Mouse (Mus musculus) embryonic fibroblast, embryonic 13.5 days (primary cell): ENCODE measurements around the gene Hmcn1. TPM values are rescaled to one million over a fixed set of nuclear protein-coding genes. Genes with fewer than 3 reads are reported as not detected.

ENCODE experiments used
- H3K27ac ChIP-seq: 2 replicates; pipeline ENCODE4 v1.5.1; 2012; ENCODE audit warnings: low read length, control low read depth, inconsistent platforms; ENCODE audit not compliant: insufficient read depth
- H3K4me1 ChIP-seq: 2 replicates; pipeline ENCODE4 v1.6.1; 2011; ENCODE audit warnings: low read length; ENCODE audit not compliant: control insufficient read depth, insufficient read depth
- H3K4me3 ChIP-seq: 2 replicates; pipeline ENCODE4 v1.5.1; 2011; ENCODE audit warnings: mild to moderate bottlenecking, control low read depth, low read length; ENCODE audit not compliant: insufficient read depth
- CTCF ChIP-seq: IDR thresholded peaks from 2 replicates; pipeline ENCODE4 v1.5.1; 2011; ENCODE audit warnings: mild to moderate bottlenecking, control low read depth, low read length, moderate library complexity, borderline replicate concordance; ENCODE audit not compliant: insufficient read depth
- POLR2A ChIP-seq: IDR thresholded peaks from 2 replicates; pipeline ENCODE4 v1.6.1; 2011; ENCODE audit warnings: low read depth, mild to moderate bottlenecking, control low read depth, low read length, moderate library complexity
- polyA plus RNA-seq: library from polyadenylated mRNA; stranded (reverse); fragments of >200 nt; gene quantifications from 2 replicates; pipeline ENCODE4 v1.2.4, GENCODE M21; 2011; ENCODE audit warnings: low read depth; ENCODE audit not compliant: missing spikeins, insufficient read length

The Hmcn1 gene
- polyA plus RNA-seq: 5.7 and 24.8 TPM in 2 replicates

DNA sequence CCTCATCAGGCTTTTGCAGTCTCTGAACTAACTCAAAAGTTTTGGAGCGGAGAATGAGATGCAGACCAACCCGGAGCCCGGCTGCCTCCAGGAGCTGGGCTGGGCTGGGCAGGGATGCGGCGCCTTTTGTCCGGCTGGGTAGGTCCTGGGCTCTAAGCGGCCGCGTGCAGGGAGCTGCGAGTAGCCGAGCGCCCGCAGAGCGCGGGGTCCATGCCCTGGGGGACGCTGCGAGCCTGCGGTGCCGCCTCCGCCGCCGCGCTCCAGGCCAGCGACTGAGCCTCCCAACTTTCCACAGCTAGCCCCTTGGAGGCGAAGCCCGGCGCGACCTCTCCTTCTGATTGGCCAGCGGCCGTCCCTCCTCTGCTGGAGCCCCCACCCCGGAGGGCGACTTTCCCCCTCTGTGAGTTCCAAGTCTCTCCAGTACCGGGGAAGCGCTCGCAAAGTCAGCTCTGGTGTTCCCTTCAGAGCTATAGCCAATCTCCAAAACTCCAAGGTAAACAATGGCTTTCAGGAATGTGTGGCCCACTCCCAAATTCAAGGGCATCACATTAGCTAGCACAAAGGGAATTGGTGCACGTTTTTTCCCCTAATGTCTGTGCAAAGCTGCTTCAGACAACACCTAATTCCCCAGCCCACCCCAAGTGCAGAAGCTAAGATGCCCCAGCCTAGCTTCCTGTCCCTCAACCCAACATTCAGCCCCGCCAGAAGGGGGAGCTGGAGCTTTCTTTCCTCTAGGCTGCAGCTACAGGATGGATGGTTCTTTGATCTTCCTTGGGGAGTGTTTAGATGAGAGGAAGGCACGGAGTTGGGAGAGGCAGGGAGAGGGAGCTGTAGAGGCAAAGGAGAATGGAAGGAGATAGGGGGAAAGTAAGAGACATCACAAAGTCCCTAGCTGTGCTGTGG, at the start of gene Hmcn1:
Gene Hmcn1, minus strand, starts transcription at position 274 of the 903 bp plus-strand sequence.
- TF ChIP-seq POLR2A (peak; percentile 49), CTCF (no peak)
- H3K4me3 ChIP-seq: peak within 1 kb of the TSS; percentile 53
- no peak within 1 kb of the TSS for H3K27ac ChIP-seq
- no peaks in the 10 kb centered on the region for H3K4me1 ChIP-seq

DNA sequence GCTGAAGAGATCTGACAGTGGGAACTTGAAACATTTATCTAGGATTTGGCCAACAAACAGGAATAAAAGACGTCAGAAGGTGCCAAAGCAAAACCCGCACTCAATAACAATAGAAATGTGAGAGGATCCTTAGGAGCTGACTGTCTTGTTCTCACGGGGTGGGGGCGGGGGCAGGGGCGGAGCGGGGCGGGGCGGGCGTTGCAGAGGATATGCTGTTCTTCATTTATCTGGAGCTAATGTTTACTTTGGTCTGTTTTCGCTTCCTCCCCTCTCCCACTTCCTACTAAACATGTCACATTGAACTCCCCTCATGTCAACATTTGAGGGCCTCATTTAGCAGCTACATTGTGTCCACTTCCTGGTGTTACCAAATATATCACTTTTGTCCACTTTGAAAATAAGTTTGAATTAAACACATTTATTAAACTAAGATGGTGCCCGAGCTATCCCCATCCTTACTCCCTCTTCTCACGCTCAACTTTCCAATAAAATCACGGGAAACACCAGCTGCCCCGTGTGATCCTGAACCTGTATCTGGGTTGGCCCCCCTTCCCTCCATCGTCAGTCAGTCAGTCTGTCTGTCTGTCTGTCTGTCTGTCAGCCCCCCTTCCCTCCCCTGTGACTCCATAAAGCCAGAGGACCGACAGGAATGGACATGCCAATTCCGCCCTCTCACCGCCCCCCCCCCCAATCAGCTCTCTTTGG, 47.9 kb upstream of the Hmcn1 start:
- H3K4me3 ChIP-seq: no peak overlapping the region
- H3K27ac ChIP-seq: no peak overlapping the region
- H3K4me1 ChIP-seq: 0 out of 2 replicates have a peak, but pooled peaks cover 2% of the 10 kb centered on the region
- TF ChIP-seq CTCF (no peak), POLR2A (no peak)

DNA sequence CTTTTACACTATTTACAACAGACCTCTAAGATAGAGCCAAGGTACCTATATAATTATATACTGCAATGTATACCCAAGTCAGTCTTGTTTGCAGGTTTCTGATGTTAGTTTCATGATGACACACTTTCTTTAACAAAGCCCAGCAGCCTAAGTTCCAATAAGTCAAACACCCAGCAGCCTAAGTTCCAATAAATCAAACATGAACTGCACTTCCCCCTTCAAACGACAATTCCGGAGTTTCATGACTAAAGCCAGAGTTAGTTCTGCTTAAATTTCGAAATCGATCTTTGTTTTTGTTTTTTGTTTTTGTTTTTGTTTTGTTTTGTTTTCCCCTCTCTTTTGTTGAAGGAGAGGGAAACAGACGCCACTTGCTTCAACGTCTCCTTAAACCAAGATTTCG, 47.1 kb upstream of the Hmcn1 start:
- H3K4me1 ChIP-seq: 0 out of 2 replicates have a peak, but pooled peaks cover 2% of the 10 kb centered on the region
- no peak for TF ChIP-seq CTCF
- no peak for TF ChIP-seq POLR2A
- no peak overlapping the region for H3K27ac ChIP-seq
- H3K4me3 ChIP-seq: no peak overlapping the region

DNA sequence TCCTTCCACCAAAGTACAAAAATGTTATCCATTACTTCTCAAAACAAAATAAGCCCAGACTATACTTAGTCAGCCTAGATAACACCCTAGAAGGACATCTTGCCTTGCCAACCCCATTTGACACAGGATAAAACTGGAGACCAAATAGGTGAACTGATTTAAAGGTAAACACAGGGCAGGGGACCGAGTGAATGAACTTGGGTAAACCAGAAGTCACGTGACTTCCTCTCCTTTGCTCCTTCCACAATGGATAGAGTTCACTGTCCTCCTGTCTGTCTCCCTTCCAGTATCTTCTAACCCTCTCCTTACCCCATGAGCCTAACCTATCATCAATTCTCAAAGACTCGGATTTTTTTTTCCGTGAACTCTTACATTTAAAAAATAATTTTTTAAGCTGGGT, 46.0 kb upstream of the Hmcn1 start:
- no peak overlapping the region for H3K27ac ChIP-seq
- 0 out of 2 replicates have a peak, but pooled peaks cover 2% of the 10 kb centered on the region for H3K4me1 ChIP-seq
- TF ChIP-seq POLR2A (no peak), CTCF (no peak)
- H3K4me3 ChIP-seq: no peak overlapping the region

DNA sequence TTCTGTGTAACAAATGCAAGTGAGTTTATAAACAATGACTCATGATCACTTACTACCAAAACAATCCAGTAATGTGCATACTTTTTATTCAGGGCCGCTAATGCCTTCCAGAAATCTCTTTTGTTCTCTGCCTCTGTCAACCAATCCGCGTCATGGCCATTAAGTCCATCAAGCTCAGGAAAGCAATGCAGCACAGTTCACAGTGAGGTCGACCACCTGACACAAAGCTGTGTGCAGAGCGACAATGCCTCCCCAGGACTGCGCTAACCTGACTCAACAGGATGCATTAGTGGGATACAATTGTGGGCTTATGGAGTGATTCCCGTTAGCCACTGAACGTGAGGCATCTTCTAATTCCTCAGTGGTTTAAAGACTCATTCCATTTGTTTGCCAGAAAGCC, 45.3 kb upstream of the Hmcn1 start:
- no peak for TF ChIP-seq POLR2A
- TF ChIP-seq CTCF: no peak
- Histone ChIP-seq H3K27ac (no peak overlapping the region), H3K4me3 (no peak overlapping the region), H3K4me1 (0 out of 2 replicates have a peak, but pooled peaks cover 2% of the 10 kb centered on the region)

DNA sequence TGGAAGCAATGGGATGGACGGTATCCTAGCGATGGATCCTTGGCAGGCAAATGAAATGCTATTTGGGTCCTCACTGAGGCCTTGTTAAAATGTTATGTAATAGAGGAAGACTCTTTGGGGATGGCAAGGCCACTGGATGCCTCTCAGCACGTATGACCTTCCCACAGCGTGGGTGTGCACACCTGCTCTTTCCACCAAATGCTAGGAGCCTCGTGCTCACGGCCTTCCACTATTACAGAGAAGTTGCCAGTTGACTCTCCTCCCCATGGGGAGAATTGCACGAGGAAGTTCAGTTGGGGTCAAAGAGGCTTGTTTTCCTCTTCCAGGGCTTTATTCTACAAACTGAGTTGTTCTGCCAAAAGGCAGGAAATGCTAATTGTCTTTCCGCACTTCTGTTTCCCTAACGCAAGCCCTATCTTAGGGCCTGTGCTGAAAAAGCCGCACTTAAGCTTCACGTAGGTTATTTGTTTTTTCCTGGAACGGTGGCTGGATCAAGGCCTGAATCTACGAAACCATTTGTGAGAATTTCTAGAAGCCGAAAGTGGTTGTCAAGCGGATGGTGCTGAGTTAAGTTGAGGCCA, 43.3 kb upstream of the Hmcn1 start:
- Histone ChIP-seq H3K27ac (no peak overlapping the region), H3K4me3 (no peak overlapping the region), H3K4me1 (0 out of 2 replicates have a peak, but pooled peaks cover 2% of the 10 kb centered on the region)
- TF ChIP-seq CTCF: no peak

DNA sequence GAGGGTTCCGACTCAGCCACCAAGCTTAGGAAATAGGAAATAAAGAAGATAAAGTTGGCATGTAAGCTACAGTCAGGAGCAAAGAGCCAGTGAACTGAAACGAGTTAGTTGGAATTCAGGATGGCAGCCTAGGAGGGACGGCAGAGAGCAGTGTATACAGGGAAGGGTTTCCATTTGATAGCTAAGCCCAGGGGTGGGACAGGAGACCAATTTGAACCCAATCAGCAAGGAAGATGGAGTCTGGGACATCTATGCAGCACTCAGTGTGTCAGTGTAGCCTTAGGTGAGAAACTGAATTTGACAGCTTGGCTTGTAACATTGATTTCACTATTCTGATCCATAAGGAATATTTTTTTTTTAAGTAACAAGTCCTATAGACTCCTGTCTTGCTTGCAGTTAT, 42.5 kb upstream of the Hmcn1 start:
- Histone ChIP-seq H3K4me3 (no peak overlapping the region), H3K4me1 (0 out of 2 replicates have a peak, but pooled peaks cover 2% of the 10 kb centered on the region), H3K27ac (no peak overlapping the region)
- TF ChIP-seq POLR2A (no peak), CTCF (no peak)

DNA sequence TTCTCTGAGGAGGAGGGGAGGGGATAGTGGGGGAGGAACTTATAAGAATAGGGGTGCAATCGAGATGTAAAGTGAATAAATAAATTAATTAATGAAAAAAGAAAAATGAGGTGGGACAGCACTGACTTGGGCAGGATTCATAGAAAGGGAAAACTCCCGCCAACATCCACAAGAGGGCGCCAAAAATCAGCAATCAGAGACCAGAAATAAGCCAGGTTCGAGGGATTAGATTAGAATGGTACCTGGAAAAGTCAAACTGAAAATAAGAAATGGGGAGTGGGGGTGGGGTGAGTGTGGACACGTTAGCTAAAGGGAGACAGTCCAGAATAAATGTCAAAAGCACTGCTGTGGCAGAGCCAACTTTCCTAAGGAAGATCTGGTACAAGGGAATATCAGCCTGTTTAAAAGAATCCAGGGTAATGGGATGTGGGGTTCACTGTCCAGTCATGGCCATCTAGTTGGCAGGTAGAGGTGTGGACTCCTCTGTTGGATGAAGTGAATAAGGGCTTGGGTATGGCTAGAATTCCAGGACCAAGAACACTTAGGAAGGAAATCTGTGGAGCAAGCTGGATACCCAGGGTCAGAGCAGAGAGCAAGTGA, 41.9 kb upstream of the Hmcn1 start:
- H3K4me3 ChIP-seq: no peak overlapping the region

DNA sequence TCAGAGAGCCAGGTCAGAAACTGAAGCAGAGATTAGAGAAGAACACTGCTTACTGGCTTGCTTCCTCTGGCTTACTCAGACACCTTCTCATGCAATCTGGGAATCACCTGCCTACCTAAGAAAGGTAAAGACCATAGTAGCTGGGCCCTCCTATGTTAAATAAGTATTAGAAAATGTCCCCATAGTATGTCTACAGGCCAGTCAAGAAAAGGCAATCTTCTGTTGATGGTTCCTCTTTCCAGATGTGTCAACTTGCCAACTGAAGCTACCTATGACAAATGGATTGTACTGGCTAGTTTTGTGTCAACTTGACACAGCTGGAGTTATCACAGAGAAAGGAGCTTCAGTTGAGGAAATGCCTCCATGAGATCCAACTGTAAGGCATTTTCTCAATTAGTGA, 40.1 kb upstream of the Hmcn1 start:
- H3K4me3 ChIP-seq: no peak overlapping the region
- H3K27ac ChIP-seq: no peak overlapping the region
- no peaks in the 10 kb centered on the region for H3K4me1 ChIP-seq
- TF ChIP-seq POLR2A: no peak

More for the DNA sequence above, 41.9 kb upstream of the Hmcn1 start:
- Histone ChIP-seq H3K27ac (no peak overlapping the region), H3K4me1 (0 out of 2 replicates have a peak, but pooled peaks cover 2% of the 10 kb centered on the region)
- TF ChIP-seq POLR2A (no peak), CTCF (no peak)

DNA sequence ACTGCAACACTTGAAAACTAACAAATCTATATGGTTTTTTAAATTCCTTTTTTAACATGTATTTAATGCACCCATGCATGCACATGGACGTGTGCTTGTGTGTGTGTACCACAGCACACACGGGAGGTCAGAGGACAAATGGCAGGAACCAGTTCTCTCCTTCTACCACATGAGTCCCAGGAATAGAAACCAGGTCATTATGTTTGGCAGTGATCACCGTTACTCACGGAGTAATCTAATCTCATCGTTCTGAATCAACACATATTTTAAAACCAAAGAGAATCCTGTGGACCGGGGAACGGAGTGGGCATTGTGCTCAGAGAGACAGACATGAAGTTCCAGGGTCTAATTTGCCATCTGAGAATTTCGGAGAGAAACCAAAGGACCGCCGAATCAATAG, 38.3 kb upstream of the Hmcn1 start:
- no peak for TF ChIP-seq CTCF
- TF ChIP-seq POLR2A: no peak
- H3K27ac ChIP-seq: no peak overlapping the region

More for the DNA sequence above, 38.3 kb upstream of the Hmcn1 start:
- Histone ChIP-seq H3K4me3 (no peak overlapping the region), H3K4me1 (no peaks in the 10 kb centered on the region)
